Mouse (Mus musculus) embryonic facial prominence, embryonic 14.5 days (tissue): ENCODE results near the gene Gal3st4. TPM values are rescaled to one million over a fixed set of nuclear protein-coding genes. Genes with fewer than 3 reads are reported as not detected.

Experiments used
- ATAC-seq: fragments of 200-750 bp; cut with Nextera tagmentation; 2 replicates; pipeline ENCODE4 v1.8.0; 2017; ENCODE audit warnings: low read depth, moderate number of reproducible peaks, moderate TSS enrichment
- DNase-seq: peaks from one replicate; pipeline ENCODE4 v3.0.0-alpha.2; 2015; ENCODE audit warnings: low spot score
- H3K27ac ChIP-seq: fragments of 300-500 bp; sonication (generic); replicated peaks from 2 replicates; pipeline ENCODE4 v1.5.1; 2014; ENCODE audit warnings: low read depth, mild to moderate bottlenecking, low read length, moderate library complexity
- H3K27me3 ChIP-seq: fragments of 300-500 bp; sonication (generic); replicated peaks from 2 replicates; pipeline ENCODE4 v1.6.1; 2014; ENCODE audit warnings: low read length; ENCODE audit not compliant: control insufficient read depth, insufficient read depth
- H3K36me3 ChIP-seq: fragments of 300-500 bp; sonication (generic); 2 replicates; pipeline ENCODE4 v1.6.1; 2014; ENCODE audit warnings: low read length, mixed read lengths; ENCODE audit not compliant: control insufficient read depth, insufficient read depth
- H3K4me1 ChIP-seq: fragments of 300-500 bp; sonication (generic); 2 replicates; pipeline ENCODE4 v1.6.1; 2014; ENCODE audit warnings: antibody characterized with exemption, low read length; ENCODE audit not compliant: control insufficient read depth, insufficient read depth
- H3K4me2 ChIP-seq: fragments of 300-500 bp; sonication (generic); 2 replicates; pipeline ENCODE4 v1.6.1; 2014; ENCODE audit warnings: low read depth, mild to moderate bottlenecking, low read length, moderate library complexity, mixed read lengths
- H3K4me3 ChIP-seq: fragments of 300-500 bp; sonication (generic); 2 replicates; pipeline ENCODE4 v1.5.1; 2014; ENCODE audit warnings: low read depth, mild to moderate bottlenecking, low read length
- H3K9ac ChIP-seq: fragments of 300-500 bp; sonication (generic); 2 replicates; pipeline ENCODE4 v1.6.1; 2014; ENCODE audit warnings: low read depth, mild to moderate bottlenecking, low read length, moderate library complexity, mixed read lengths
- H3K9me3 ChIP-seq: fragments of 300-500 bp; sonication (generic); 2 replicates; pipeline ENCODE4 v1.6.1; 2016; ENCODE audit warnings: low read length; ENCODE audit not compliant: control insufficient read depth
- WGBS: fragments of 180-500 bp; shearing (Covaris S2); extraction: QIAGEN DNeasy Blood & Tissue Kit; methylation state at CpG from one replicate; pipeline ENCODE4 v1.1.7; 2014; 5-methylcytosine and 5-hydroxymethylcytosine counted together
- polyA plus RNA-seq: library from polyadenylated mRNA; unstranded; fragments of >200 nt; fragmentation: Nextera tagmentation; extraction: Ambion mirVana; gene quantifications from 2 replicates; pipeline ENCODE4 v1.2.1, GENCODE M21; 2014

Gal3st4 gene
- 2.5 and 3.5 TPM in 2 replicates for polyA plus RNA-seq

DNA sequence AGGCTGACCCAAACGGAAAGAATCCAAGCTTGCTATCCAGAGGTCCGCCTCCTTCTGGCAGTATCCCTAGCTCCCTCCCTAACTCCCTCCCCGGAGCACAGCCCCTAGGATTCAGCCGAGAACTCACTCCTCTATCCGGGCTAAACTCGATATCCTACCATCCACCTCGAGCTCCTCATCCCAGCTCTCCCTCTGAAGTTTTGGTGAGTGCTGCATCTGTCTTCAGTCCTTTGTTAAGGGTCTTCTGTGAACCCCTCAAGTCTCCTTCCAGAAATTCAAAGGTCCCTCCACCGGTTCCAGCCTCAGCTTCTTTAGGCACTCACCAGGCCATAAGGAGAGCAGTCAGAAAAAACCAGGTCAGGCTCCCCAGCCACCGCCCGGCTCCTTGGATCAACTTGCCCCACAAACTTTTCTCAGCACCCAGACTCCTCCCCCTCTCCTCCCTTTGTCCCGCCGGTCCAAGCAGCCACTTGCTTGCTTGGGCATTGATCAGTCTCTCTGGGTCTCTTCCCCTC, at the start of gene Gal3st4:
Gene Gal3st4, minus strand, starts transcription at position 432 of the 515 bp plus-strand sequence.
- Histone ChIP-seq H3K4me3 (peak within 1 kb of the TSS; percentile 24), H3K4me2 (peak within 1 kb of the TSS; percentile 41), H3K9me3 (no peaks in the 10 kb centered on the region), H3K36me3 (peaks cover 20% of the 10 kb centered on the region), H3K4me1 (peaks cover 16% of the 10 kb centered on the region), H3K9ac (peak within 1 kb of the TSS; percentile 53), H3K27me3 (no peaks in the 10 kb centered on the region), H3K27ac (peak within 1 kb of the TSS; percentile 61)
- DNase-seq: peak; percentile 63
- WGBS: 1% methylated on average over 12 of the region's 12 CpGs
- ATAC-seq: peak; percentile 64

DNA sequence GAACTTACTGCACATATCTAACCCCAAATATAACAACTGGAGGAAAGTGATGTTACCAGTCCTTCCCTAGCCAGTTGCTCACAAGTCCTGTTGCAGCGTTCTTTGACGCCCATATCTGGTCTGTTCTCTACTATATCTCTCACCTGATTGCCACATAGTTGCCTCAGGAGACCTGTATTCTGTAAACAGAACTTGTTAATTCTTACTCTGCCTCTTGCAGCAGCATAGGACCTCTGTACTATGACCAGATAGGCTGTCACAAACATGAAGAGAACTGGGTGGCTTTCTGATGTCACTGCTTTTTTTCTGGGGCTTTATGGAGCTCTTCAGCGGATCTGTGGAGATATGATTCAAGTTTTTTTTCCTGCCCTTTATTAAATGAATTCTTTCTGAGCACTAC, 40.2 kb upstream of the Gal3st4 start:
- Histone ChIP-seq H3K36me3 (no peaks in the 10 kb centered on the region; the same call in 1 of the 2 replicates), H3K4me2 (no peak overlapping the region), H3K27me3 (no peaks in the 10 kb centered on the region), H3K4me1 (no peaks in the 10 kb centered on the region), H3K9me3 (no peaks in the 10 kb centered on the region), H3K4me3 (no peak overlapping the region), H3K9ac (no peak overlapping the region), H3K27ac (no peak overlapping the region)
- DNase-seq: no peak
- no peak for ATAC-seq
- WGBS: 90% methylated on average over 3 of the region's 3 CpGs

DNA sequence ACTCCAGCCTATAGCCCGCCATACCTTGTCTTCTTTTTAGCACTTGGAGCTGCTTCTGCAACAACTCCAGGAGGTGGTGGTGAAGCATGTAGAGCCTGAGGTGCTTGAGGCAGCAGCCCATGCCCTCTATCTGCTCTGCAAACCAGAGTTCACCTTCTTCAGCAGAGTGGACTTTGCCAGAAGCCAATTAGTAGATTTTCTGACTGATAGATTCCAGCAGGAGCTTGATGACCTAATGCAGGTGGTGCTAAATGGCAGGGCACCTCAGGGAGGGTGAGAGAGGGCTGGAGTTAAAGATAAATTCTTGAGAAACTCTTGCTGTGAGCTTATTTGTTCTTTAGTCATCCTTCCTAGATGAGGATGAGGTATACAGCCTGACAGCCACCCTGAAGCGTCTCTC, 27.0 kb upstream of the Gal3st4 start:
- H3K4me3 ChIP-seq: no peak overlapping the region
- WGBS: 82% methylated on average over 2 of the region's 2 CpGs
- DNase-seq (no peak), ATAC-seq (no peak)
- no peaks in the 10 kb centered on the region for H3K27me3 ChIP-seq
- no peak overlapping the region for H3K27ac ChIP-seq
- H3K9me3 ChIP-seq: no peaks in the 10 kb centered on the region
- H3K4me2 ChIP-seq: no peak overlapping the region
- no peaks in the 10 kb centered on the region for H3K4me1 ChIP-seq
- H3K9ac ChIP-seq: no peak overlapping the region
- no peaks in the 10 kb centered on the region for H3K36me3 ChIP-seq

DNA sequence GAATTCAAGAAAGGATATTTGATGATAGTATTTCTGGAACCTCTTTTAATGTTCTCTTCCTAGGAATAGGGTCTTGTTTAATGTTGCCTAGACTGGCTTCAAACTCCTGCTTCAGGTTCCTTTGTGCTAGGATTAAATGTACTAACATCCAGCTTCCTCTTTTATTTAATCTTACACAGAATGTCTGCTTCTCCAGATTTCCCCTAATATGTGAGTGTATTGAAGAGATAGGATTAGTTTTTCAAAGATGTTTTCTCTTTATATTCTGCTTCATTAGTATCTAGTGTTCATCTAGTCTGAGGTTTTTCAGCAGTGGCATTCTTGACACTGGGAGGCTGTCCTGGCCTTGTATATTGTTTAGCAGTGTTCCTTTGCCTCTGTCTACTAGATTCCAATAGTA, 21.5 kb upstream of the Gal3st4 start:
- Histone ChIP-seq H3K36me3 (no peaks in the 10 kb centered on the region), H3K4me1 (no peaks in the 10 kb centered on the region), H3K9ac (no peak overlapping the region), H3K27me3 (no peaks in the 10 kb centered on the region), H3K9me3 (no peaks in the 10 kb centered on the region), H3K27ac (no peak overlapping the region), H3K4me3 (no peak overlapping the region), H3K4me2 (no peak overlapping the region)
- DNase-seq: no peak
- no peak for ATAC-seq

DNA sequence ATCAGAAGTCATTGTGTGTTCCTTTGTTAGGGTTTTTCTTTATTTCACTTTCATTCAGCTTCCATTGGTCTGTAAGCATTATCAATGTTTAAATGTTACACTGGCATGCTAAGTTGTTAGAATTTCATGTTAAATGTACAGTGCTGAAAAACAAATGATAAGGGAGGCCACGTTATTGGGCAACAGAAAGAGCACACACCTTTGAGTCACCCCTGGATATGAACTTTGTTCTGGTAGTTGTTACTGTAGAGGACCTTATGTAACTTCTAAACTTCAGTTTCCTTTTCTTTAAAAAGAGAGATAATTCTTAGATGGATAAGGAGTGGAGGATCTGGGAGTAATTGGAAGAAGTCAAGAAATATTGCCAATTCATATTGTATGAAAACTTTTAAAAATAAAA, 19.0 kb upstream of the Gal3st4 start:
- Histone ChIP-seq H3K27me3 (no peaks in the 10 kb centered on the region), H3K4me3 (no peak overlapping the region), H3K4me1 (no peaks in the 10 kb centered on the region), H3K4me2 (no peak overlapping the region), H3K36me3 (no peaks in the 10 kb centered on the region), H3K9ac (no peak overlapping the region), H3K9me3 (no peaks in the 10 kb centered on the region), H3K27ac (no peak overlapping the region)
- no peak for DNase-seq
- no peak for ATAC-seq
- WGBS: 83% methylated on average over 1 of the region's 1 CpGs

DNA sequence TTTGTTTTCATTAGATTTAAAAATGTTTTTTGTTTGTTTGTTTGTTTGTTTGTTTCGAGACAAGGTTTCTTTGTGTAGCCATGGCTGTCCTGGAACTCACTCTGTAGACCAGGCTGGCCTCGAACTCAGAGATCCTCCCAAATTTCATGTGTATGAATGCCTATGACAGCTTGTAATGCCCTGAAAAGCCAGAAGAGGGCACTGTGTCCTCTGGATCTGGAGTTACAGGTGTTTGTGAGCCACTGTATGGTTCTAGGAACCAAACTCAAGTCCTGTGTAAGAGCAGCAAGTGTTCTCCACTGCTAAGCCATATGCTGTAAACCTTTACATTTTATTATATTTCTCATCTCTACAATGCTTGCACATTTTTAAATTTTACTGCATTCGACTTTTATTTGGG, 15.2 kb upstream of the Gal3st4 start:
- H3K36me3 ChIP-seq: no peaks in the 10 kb centered on the region
- DNase-seq: no peak
- no peak for ATAC-seq
- H3K4me2 ChIP-seq: no peak overlapping the region
- 79% methylated on average over 3 of the region's 3 CpGs for whole genome bisulfite sequencing
- H3K9me3 ChIP-seq: no peaks in the 10 kb centered on the region
- no peaks in the 10 kb centered on the region for H3K27me3 ChIP-seq
- no peaks in the 10 kb centered on the region for H3K4me1 ChIP-seq
- H3K27ac ChIP-seq: no peak overlapping the region
- H3K4me3 ChIP-seq: no peak overlapping the region
- H3K9ac ChIP-seq: no peak overlapping the region

DNA sequence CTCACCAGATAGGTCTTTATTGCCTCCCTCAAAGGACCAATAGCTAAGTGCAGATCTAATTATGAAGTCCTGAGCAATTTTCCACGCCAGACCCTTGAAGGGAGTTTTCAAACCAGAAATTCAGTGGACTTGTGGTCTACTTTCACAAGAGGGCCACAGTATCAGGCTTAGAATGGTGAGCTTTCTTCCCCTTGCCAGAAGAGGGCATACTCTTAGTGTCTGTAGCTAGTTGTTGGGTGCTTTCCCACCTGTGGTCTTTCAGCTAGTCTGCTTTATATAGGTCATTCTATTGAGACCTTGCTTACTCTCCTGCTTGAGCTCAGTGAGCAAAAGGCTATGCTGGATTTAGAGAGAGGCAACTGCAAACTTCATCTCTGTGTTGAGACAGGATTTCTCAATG, 10.9 kb upstream of the Gal3st4 start:
- no peak overlapping the region for H3K4me3 ChIP-seq
- peaks cover 7% of the 10 kb centered on the region for H3K4me1 ChIP-seq
- H3K9ac ChIP-seq: no peak overlapping the region
- no peaks in the 10 kb centered on the region for H3K36me3 ChIP-seq
- no peak overlapping the region for H3K27ac ChIP-seq
- ATAC-seq (no peak), DNase-seq (no peak)
- H3K4me2 ChIP-seq: no peak overlapping the region
- 0 out of 2 replicates have a peak, but pooled peaks cover 8% of the 10 kb centered on the region for H3K9me3 ChIP-seq
- 64% methylated on average over 1 of the region's 1 CpGs for WGBS
- H3K27me3 ChIP-seq: no peaks in the 10 kb centered on the region

DNA sequence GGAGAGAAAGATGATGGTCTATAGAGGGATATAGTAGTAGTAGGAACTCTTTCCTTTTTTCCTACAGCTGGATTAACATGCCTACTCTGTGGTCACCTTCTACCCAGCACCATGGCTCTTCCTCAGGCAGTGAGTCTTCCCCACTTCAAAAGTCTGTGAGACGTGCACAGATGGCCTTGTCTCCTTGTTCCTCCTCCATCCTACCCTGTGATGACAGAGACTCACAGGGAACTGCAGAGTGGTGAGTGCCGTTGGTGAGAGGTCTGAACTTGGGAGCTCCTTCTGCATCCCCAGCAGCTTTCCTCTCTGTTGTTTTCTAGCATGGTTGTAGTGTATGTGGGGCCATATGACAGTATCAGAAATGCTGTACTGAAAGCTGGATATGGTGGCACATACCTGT, 9.2 kb upstream of the Gal3st4 start:
- H3K4me1 ChIP-seq: peaks cover 13% of the 10 kb centered on the region
- WGBS: 87% methylated on average over 2 of the region's 2 CpGs
- ATAC-seq: no peak

DNA sequence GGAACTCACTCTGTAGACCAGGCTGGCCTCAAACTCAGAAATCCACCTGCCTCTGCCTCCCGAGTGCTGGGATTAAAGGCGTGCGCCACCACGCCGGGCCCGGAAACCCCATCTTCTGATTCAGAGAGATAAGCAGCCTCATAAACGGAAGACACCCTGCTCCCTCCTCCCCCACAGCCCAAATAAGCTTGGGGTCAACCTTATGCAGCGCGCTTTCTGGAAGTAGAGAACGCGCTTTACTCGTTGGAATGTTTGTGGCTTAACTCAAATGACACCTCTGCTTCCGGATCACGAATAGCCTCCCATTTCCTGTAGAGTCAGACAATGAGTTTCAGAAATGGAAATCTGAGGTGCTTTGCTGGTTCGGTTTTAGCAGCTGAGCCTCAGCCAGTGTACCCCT, 8.2 kb upstream of the Gal3st4 start:
- 93% methylated on average over 15 of the region's 15 CpGs for WGBS
- ATAC-seq (no peak), DNase-seq (no peak)
- Histone ChIP-seq H3K27ac (no peak overlapping the region), H3K4me2 (no peak overlapping the region), H3K9ac (no peak overlapping the region), H3K4me3 (no peak overlapping the region), H3K9me3 (0 out of 2 replicates have a peak, but pooled peaks cover 8% of the 10 kb centered on the region), H3K4me1 (peaks cover 14% of the 10 kb centered on the region), H3K36me3 (peaks cover 14% of the 10 kb centered on the region), H3K27me3 (no peaks in the 10 kb centered on the region)

More for the DNA sequence above, 9.2 kb upstream of the Gal3st4 start:
- Histone ChIP-seq H3K4me3 (no peak overlapping the region), H3K9me3 (0 out of 2 replicates have a peak, but pooled peaks cover 8% of the 10 kb centered on the region), H3K9ac (no peak overlapping the region), H3K4me2 (no peak overlapping the region), H3K27me3 (no peaks in the 10 kb centered on the region), H3K36me3 (peaks cover 8% of the 10 kb centered on the region), H3K27ac (no peak overlapping the region)
- DNase-seq: no peak
